Mouse (Mus musculus): ENCODE measurements around the gene Txnrd1.

DNA sequence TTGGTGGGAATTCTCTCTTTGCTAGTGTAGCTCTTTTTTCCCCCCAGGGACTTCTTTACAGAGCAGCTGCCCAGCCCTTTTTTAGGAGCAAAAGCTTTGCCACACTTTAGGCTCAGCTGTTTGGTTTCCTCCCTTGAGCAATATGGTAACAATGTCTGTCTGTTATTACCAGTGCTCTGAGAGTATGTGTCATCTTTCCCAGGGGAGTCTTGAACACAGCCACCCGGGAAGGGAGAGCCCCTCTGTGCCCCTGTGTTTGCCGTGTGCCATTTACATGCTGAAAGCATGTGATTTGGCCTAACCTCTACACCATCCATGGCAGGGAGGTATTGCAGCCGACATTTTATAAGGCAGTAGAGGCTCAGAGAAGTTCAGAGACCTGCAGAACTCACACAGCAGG is 29.4 kb upstream of the Txnrd1 start:
- TF ChIP-seq CTCF (IDR thresholded peaks at IDR 0.05): no peak
- TF ChIP-seq EP300 (IDR thresholded peaks at IDR 0.05): no peak

Data from lung, postnatal 0 days (tissue).